Mouse (Mus musculus) monocyte, adult 2 months (primary cell): Measurements from ENCODE around the gene Lmo4.

ENCODE experiments used
- DNase-seq, 2 experiments: peaks; one replicate each; pipeline ENCODE4 v3.0.0; 2022; ENCODE audit warnings: low spot score in 2 of 2, low read depth in 1 of 2

Gene Lmo4

GRCm38 (mm10) chr3:144204413-144205311 lies at the start of gene Lmo4:
TSS of gene Lmo4 (minus strand) at chr3:144205220.
- DNase-seq = peak in 1 of 2 experiments; percentile 72

GRCm38 (mm10) chr3:144254281-144254680 lies 49.3 kb upstream of the Lmo4 start:
- no peak for DNase-seq

GRCm38 (mm10) chr3:144253018-144253417 lies 48.0 kb upstream of the Lmo4 start:
- DNase-seq = no peak

DNA sequence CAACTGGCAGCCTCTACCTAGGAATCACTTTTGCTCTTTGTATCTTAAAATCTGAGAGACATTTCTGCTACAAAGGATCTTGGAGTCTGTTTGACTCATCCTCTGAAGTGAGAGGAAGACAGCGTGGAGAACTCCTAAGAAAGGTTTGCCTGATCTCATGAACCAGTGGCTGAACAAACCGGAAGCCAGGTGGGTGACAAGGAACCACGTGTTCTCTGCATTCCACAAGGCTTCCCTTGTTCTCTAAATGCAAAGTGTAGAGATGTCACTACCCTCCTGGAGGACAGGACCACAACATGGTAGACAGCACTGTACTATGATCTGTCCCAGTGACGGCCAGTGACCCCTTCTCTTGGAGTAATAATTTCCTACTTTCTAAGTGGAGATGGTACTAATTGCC lies 47.1 kb upstream of the Lmo4 start:
- no peak for DNase-seq

- DNase-seq = peak in 1 of 2 experiments; percentile 54
Observed at GRCm38 (mm10) chr3:144242025-144242673, 37.1 kb upstream of the Lmo4 start.

GRCm38 (mm10) chr3:144241161-144241560 lies 36.1 kb upstream of the Lmo4 start:
- no peak for DNase-seq

DNA sequence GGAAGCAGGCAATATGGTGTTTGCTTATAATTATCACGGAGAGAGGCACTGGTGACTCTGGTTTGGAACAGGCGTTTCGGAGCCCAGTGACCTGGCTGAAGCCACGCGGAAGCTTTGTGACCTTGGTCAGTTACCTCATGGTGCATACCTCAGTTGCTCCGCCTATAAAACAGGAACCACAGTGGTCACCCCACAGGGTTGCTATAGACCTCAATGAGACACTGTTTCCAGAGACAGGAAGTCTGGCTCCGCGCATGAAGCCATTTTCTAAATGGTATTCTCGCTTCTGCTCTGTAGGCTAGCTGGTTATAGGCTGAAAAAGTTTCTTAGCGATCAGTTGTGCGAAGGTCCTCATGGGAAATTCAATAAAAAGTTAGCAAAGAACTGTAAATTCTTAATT lies 33.5 kb upstream of the Lmo4 start:
- DNase-seq = no peak

GRCm38 (mm10) chr3:144232347-144233008 lies 27.5 kb upstream of the Lmo4 start:
- DNase-seq = no peak

GRCm38 (mm10) chr3:144231931-144232330 lies 26.9 kb upstream of the Lmo4 start:
- DNase-seq = no peak

GRCm38 (mm10) chr3:144231419-144231818 lies 26.4 kb upstream of the Lmo4 start:
- no peak for DNase-seq

GRCm38 (mm10) chr3:144230016-144230415 lies 25.0 kb upstream of the Lmo4 start:
- DNase-seq = no peak

- DNase-seq = no peak
Observed at GRCm38 (mm10) chr3:144229312-144229711, 24.3 kb upstream of the Lmo4 start.

- no peak for DNase-seq
Observed at GRCm38 (mm10) chr3:144225456-144226240, 20.6 kb upstream of the Lmo4 start.

- no peak for DNase-seq
Observed at GRCm38 (mm10) chr3:144224594-144224993, 19.6 kb upstream of the Lmo4 start.

- DNase-seq = no peak
Observed at GRCm38 (mm10) chr3:144223377-144224105, 18.5 kb upstream of the Lmo4 start.

- DNase-seq = no peak
Observed at GRCm38 (mm10) chr3:144222381-144222780, 17.4 kb upstream of the Lmo4 start.

- DNase-seq = no peak
Observed at GRCm38 (mm10) chr3:144207498-144207897, 2.5 kb upstream of the Lmo4 start.

DNA sequence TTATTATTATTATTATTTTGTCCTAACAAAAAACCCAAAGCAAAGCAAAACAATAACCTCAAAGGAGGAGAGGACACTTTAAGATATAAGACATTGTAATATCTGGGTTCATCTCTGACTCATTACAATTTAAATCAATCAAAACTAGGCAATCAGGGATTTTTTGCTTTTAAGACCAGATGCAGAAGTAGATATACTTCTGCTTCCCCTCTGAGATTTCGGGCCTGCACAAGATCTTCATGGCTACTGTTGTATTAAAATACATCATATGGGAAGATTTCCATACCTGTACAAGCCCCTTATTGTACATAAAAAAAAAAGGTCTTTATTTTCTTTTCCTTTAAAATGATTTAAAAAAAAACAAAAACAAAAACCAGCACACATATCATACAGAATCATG lies 1.9 kb upstream of the Lmo4 start:
- DNase-seq = no peak

GRCm38 (mm10) chr3:144206261-144206660 lies 1.2 kb upstream of the Lmo4 start:
- no peak for DNase-seq
